Mouse (Mus musculus) olfactory bulb, adult 2 months (tissue): ENCODE results near the gene Frrs1l. TPM values are rescaled to one million over a fixed set of nuclear protein-coding genes. Genes with fewer than 3 reads are reported as not detected.

Source experiments
- H3K27ac ChIP-seq: fragments of 200-500 bp; 2 replicates; pipeline ENCODE4 v1.5.1; 2012; ENCODE audit warnings: low read depth, low read length; ENCODE audit not compliant: insufficient read depth
- H3K4me1 ChIP-seq: fragments of 200-500 bp; 2 replicates; pipeline ENCODE4 v1.6.1; 2012; ENCODE audit warnings: low read length; ENCODE audit not compliant: control insufficient read depth, insufficient read depth
- H3K4me3 ChIP-seq: fragments of 200-500 bp; 2 replicates; pipeline ENCODE4 v1.5.1; 2012; ENCODE audit warnings: mild to moderate bottlenecking, low read depth, low read length, moderate library complexity; ENCODE audit not compliant: insufficient read depth
- CTCF ChIP-seq: fragments of 200-500 bp; IDR thresholded peaks from 2 replicates; pipeline ENCODE4 v1.5.1; 2012; ENCODE audit warnings: low read depth, mild to moderate bottlenecking, low read length, moderate library complexity; ENCODE audit not compliant: insufficient read depth
- POLR2A ChIP-seq: fragments of 200-500 bp; IDR thresholded peaks from 2 replicates; pipeline ENCODE4 v1.6.1; 2012; ENCODE audit warnings: mild to moderate bottlenecking, low read depth, low read length, moderate library complexity; ENCODE audit not compliant: insufficient read depth
- WGBS: fragments of 180-500 bp; shearing (Covaris S2); methylation state at CpG from one replicate; pipeline ENCODE4 v1.1.7; 2018; 5-methylcytosine and 5-hydroxymethylcytosine counted together
- polyA plus RNA-seq: library from polyadenylated mRNA; stranded (reverse); fragments of >200 nt; gene quantifications from 2 replicates; pipeline ENCODE4 v1.2.4, GENCODE M21; 2012; ENCODE audit warnings: low replicate concordance; ENCODE audit not compliant: missing spikeins, insufficient read depth, insufficient read length

Gene Frrs1l
- polyA plus RNA-seq, 1 experiment = not detected

GRCm38 (mm10) chr4:56949494-56949893 lies 40.7 kb downstream of the Frrs1l start:
- 71% methylated on average over 6 of the region's 6 CpGs for WGBS

GRCm38 (mm10) chr4:56946641-56947640 lies 43.2 kb downstream of the Frrs1l start, which contains the start of gene Tmem245:
Gene Tmem245 (minus strand): TSS chr4:56947437.
- WGBS = under 1% methylated on average over 107 of the region's 107 CpGs
- H3K4me3 ChIP-seq = peak within 1 kb of the TSS; percentile 96
- peak within 1 kb of the TSS; percentile 18 for H3K27ac ChIP-seq
- peaks cover 3% of the 10 kb centered on the region for H3K4me1 ChIP-seq
- TF ChIP-seq CTCF = no peak
- peak; percentile 81 for TF ChIP-seq POLR2A

More at GRCm38 (mm10) chr4:56949494-56949893, 40.7 kb downstream of the Frrs1l start:
- Histone ChIP-seq H3K4me1 (peaks cover 2% of the 10 kb centered on the region), H3K4me3 (no peak overlapping the region), H3K27ac (no peak overlapping the region)
- TF ChIP-seq CTCF = no peak
- TF ChIP-seq POLR2A = no peak

- H3K4me3 ChIP-seq = peak overlapping the region; percentile 96
- TF ChIP-seq CTCF (no peak), POLR2A (no peak)
- WGBS = 2% methylated on average over 14 of the region's 14 CpGs
- H3K4me1 ChIP-seq = peaks cover 3% of the 10 kb centered on the region
- no peak overlapping the region for H3K27ac ChIP-seq
Observed at GRCm38 (mm10) chr4:56946180-56946579, 44.0 kb downstream of the Frrs1l start.

GRCm38 (mm10) chr4:56944286-56944685 lies 45.9 kb downstream of the Frrs1l start:
- TF ChIP-seq CTCF = no peak
- no peak for TF ChIP-seq POLR2A
- Histone ChIP-seq H3K4me1 (peaks cover 3% of the 10 kb centered on the region), H3K27ac (no peak overlapping the region), H3K4me3 (no peak overlapping the region)
- 48% methylated on average over 4 of the region's 4 CpGs for WGBS

GRCm38 (mm10) chr4:56943258-56943657 lies 46.9 kb downstream of the Frrs1l start:
- Histone ChIP-seq H3K27ac (no peak overlapping the region), H3K4me3 (no peak overlapping the region), H3K4me1 (peaks cover 3% of the 10 kb centered on the region)
- TF ChIP-seq CTCF = no peak
- WGBS = 85% methylated on average over 1 of the region's 1 CpGs

GRCm38 (mm10) chr4:56942567-56942966 lies 47.6 kb downstream of the Frrs1l start:
- Histone ChIP-seq H3K4me3 (no peak overlapping the region), H3K4me1 (peaks cover 3% of the 10 kb centered on the region), H3K27ac (no peak overlapping the region)
- 87% methylated on average over 1 of the region's 1 CpGs for WGBS
- TF ChIP-seq CTCF (no peak), POLR2A (no peak)

- TF ChIP-seq POLR2A = no peak
- TF ChIP-seq CTCF = no peak
- Histone ChIP-seq H3K4me3 (no peak overlapping the region), H3K27ac (no peak overlapping the region), H3K4me1 (peaks cover 6% of the 10 kb centered on the region)
- WGBS = 53% methylated on average over 4 of the region's 4 CpGs
Observed at GRCm38 (mm10) chr4:56941481-56941880, 48.7 kb downstream of the Frrs1l start.

GRCm38 (mm10) chr4:56937136-56937535 lies 53.1 kb downstream of the Frrs1l start:
- 50% methylated on average over 6 of the region's 6 CpGs for WGBS

GRCm38 (mm10) chr4:56935327-56935726 lies 54.9 kb downstream of the Frrs1l start:
- peaks cover 3% of the 10 kb centered on the region; the same call in 1 of the 2 replicates for H3K4me1 ChIP-seq
- no peak for TF ChIP-seq CTCF
- WGBS = 100% methylated on average over 1 of the region's 1 CpGs
- no peak overlapping the region for H3K4me3 ChIP-seq
- H3K27ac ChIP-seq = no peak overlapping the region

More at GRCm38 (mm10) chr4:56937136-56937535, 53.1 kb downstream of the Frrs1l start:
- Histone ChIP-seq H3K4me1 (peaks cover 3% of the 10 kb centered on the region; the same call in 1 of the 2 replicates), H3K4me3 (no peak overlapping the region), H3K27ac (no peak overlapping the region)
- no peak for TF ChIP-seq POLR2A
